Mouse (Mus musculus) midbrain, embryonic 16.5 days (tissue): ENCODE measurements at regions not wholly inside any gene's neighbourhood (a gene's known extent, or its start where the extent isn't known, plus 50 kb on each side); places are given as distances from the start of the nearest gene placed in this dataset.
A peak's percentile ranks its signal among the peaks of the same experiment; 100 is the strongest.

Experiments
- ATAC-seq: fragments of 200-750 bp; cut with Nextera tagmentation; 2 replicates; pipeline ENCODE4 v1.8.0; 2017; ENCODE audit warnings: moderate TSS enrichment
- H3K27ac ChIP-seq: fragments of 300-500 bp; sonication (generic); 2 replicates; pipeline ENCODE4 v1.5.1; 2014; ENCODE audit warnings: mild to moderate bottlenecking, low read length, mixed read lengths
- H3K27me3 ChIP-seq: fragments of 300-500 bp; sonication (generic); 2 replicates; pipeline ENCODE4 v1.6.1; 2014; ENCODE audit warnings: low read depth, low read length, mixed read lengths; ENCODE audit not compliant: control insufficient read depth, insufficient read depth
- H3K36me3 ChIP-seq: fragments of 300-500 bp; sonication (generic); 2 replicates; pipeline ENCODE4 v1.6.1; 2014; ENCODE audit warnings: mild to moderate bottlenecking, low read length, moderate library complexity, mixed read lengths; ENCODE audit not compliant: control insufficient read depth, insufficient read depth
- H3K4me1 ChIP-seq: fragments of 300-500 bp; sonication (generic); 2 replicates; pipeline ENCODE4 v1.6.1; 2014; ENCODE audit warnings: mild to moderate bottlenecking, low read length, mixed read lengths; ENCODE audit not compliant: control insufficient read depth, insufficient read depth
- H3K4me2 ChIP-seq: fragments of 300-500 bp; sonication (generic); 2 replicates; pipeline ENCODE4 v1.6.1; 2014; ENCODE audit warnings: mild to moderate bottlenecking, low read length, mixed read lengths
- H3K4me3 ChIP-seq: fragments of 300-500 bp; sonication (generic); 2 replicates; pipeline ENCODE4 v1.5.1; 2014; ENCODE audit warnings: low read depth, mild to moderate bottlenecking, low read length, moderate library complexity, mixed read lengths
- H3K9ac ChIP-seq: fragments of 300-500 bp; sonication (generic); 2 replicates; pipeline ENCODE4 v1.6.1; 2014; ENCODE audit warnings: low read depth, low read length, mixed read lengths
- H3K9me3 ChIP-seq: fragments of 300-500 bp; sonication (generic); replicated peaks from 2 replicates; pipeline ENCODE4 v1.6.1; 2014; ENCODE audit warnings: mild to moderate bottlenecking, low read length, mixed read lengths; ENCODE audit not compliant: control insufficient read depth, poor library complexity, severe bottlenecking
- WGBS: fragments of 180-500 bp; shearing (Covaris S2); extraction: QIAGEN DNeasy Blood & Tissue Kit; methylation state at CpG from one replicate; pipeline ENCODE4 v1.1.7; 2014; 5-methylcytosine and 5-hydroxymethylcytosine counted together

DNA sequence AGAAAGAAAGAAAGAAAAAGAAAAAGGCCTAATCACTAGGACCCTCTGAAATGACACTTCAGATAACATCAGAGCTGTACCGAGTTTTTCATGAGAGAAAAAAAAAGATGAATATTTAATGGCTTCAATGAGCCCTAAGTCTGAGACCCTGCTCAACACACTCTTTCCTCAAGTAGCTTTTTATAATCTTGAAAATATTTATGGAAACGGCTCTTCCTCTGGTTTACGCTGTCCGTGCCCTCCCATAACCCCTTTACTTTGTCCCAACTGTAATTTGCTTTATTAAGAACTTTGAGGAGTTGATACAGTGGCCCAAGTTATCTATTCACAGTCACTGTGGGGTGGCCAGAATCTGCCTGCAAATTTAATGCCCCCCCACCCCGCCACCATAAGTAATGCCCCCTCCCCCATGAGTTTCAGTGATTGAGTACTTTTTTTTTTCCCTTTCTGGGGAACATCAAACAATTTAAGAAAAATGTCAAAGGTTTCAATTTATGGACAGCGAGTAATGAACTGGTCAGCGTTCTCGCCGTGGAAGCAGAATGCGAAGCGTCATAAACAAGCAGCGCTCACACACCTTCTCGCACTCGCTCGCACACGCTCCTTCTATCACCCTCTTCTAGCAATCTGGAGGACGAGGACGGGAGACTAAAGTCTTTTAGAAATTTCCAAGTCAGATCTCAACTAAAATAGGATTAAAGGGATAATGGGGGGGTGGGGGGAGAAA, 316.3 kb downstream of the Med13l start:
- H3K27me3 ChIP-seq = peaks cover 40% of the 10 kb centered on the region

DNA sequence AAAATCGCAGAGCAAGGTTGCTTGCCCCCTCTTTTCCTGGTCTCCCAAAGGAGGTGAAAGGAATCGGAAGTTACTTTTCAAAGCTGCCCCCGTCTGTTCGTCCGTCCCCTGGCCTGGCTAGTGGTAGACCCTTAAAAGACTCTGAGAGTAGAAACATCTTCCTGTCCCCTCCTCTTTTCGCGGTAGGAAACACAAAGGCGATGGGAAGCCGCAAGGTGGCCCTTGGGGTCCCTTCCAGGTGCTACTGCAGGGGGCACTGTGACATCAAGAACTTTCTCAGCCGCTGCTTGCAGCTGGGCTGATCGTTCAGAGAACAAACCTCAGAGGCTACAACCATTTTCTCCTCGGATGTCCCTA, 316.8 kb downstream of the Med13l start:
- H3K27me3 ChIP-seq = peaks cover 40% of the 10 kb centered on the region
- peak overlapping the region; percentile 25 for H3K4me2 ChIP-seq
- H3K4me3 ChIP-seq = no peak overlapping the region

More for the DNA sequence above, 316.3 kb downstream of the Med13l start:
- 10% methylated on average over 18 of the region's 18 CpGs for WGBS
- peak overlapping the region; percentile 25 for H3K4me2 ChIP-seq
- H3K4me1 ChIP-seq = peaks cover 4% of the 10 kb centered on the region
- H3K27ac ChIP-seq = no peak overlapping the region
- H3K9me3 ChIP-seq = no peaks in the 10 kb centered on the region
- no peak for ATAC-seq
- H3K9ac ChIP-seq = no peak overlapping the region
- H3K36me3 ChIP-seq = no peaks in the 10 kb centered on the region
- no peak overlapping the region for H3K4me3 ChIP-seq

DNA sequence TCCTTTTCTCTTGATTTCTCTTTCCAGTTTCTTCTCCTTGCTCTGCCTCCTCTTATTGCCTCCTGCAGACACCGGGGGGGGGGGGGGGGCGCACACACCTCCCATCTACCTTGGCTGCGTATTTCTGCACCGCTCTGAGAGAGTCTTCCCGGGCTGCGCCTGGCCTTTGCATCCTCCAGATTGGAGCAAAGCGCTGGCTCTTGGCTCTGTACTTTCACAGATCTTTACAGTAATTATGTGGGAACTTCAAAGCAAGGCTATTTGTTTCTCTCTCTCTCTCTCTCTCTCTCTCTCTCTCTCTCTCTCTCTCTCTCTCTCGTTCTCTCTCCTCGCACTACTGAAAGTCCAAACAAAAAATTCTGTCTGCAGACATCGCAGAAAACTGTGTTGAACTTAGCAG, 317.4 kb downstream of the Med13l start:
- H3K4me3 ChIP-seq = no peak overlapping the region
- no peak for ATAC-seq
- no peaks in the 10 kb centered on the region for H3K9me3 ChIP-seq
- H3K27me3 ChIP-seq = peaks cover 40% of the 10 kb centered on the region
- WGBS = 33% methylated on average over 9 of the region's 10 CpGs
- H3K4me1 ChIP-seq = peaks cover 4% of the 10 kb centered on the region
- H3K36me3 ChIP-seq = no peaks in the 10 kb centered on the region
- H3K4me2 ChIP-seq = no peak overlapping the region
- H3K9ac ChIP-seq = no peak overlapping the region
- H3K27ac ChIP-seq = no peak overlapping the region

More for the DNA sequence above, 316.8 kb downstream of the Med13l start:
- no peak for ATAC-seq
- Histone ChIP-seq H3K9ac (no peak overlapping the region), H3K9me3 (no peaks in the 10 kb centered on the region), H3K4me1 (peaks cover 4% of the 10 kb centered on the region), H3K36me3 (no peaks in the 10 kb centered on the region), H3K27ac (no peak overlapping the region)
- WGBS = under 1% methylated on average over 12 of the region's 12 CpGs

DNA sequence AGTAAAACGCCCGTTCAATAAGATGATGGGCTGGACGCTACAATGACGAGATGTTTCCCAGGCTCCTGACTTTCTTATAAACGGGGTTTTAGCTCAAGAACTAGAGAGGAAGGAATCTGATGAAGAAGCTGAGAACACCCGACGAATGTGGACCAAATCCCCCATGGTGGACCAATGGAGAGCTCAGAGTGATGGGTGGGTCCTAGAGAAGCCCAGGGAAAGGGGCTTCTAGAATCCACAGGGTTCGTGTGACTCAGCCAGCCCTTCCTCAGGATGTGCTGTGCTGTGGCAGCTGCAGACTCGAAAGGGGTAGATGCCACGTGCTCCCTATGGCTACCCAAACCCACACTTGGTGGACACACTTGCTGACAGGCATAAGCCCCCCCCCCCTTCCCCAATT, 318.2 kb downstream of the Med13l start:
- peaks cover 36% of the 10 kb centered on the region for H3K27me3 ChIP-seq
- WGBS = 43% methylated on average over 10 of the region's 10 CpGs
- H3K4me2 ChIP-seq = no peak overlapping the region
- H3K36me3 ChIP-seq = no peaks in the 10 kb centered on the region
- H3K27ac ChIP-seq = no peak overlapping the region
- no peak overlapping the region for H3K4me3 ChIP-seq
- no peak overlapping the region for H3K9ac ChIP-seq
- ATAC-seq = no peak
- H3K9me3 ChIP-seq = no peaks in the 10 kb centered on the region
- peaks cover 4% of the 10 kb centered on the region for H3K4me1 ChIP-seq

DNA sequence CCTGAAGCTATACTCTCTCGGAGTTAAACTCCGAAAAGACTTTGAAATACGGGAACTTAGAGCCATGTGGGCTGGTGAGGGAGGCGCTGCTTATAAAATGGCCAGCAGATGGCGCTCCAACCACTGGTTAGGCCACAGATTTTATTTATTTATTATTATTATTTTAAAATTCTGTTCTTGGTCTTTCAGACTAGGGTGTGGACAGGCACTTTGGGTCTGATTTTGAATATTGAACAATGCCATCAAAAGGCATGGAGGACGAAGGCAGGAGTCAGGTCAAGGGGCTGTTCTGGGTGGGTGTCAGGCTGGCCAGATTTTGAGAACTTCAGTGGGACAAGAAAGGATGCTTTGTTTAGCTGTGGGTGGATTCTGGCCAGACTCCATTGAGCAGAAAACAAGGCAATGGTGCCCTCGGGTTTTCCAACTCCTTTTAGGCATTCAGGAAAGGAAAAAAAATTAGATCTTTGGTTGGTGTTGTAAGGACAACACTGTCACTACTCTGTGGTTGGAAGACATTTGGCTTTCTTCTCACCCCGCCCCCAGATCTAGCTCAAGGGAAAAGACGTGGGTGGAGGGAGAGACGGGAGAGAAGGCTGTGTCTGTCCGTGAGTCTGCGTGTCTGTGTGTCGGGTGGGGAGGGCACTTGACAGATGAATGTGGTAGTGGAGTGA, 319.5 kb downstream of the Med13l start:
- 15% methylated on average over 13 of the region's 13 CpGs for WGBS
- ATAC-seq = 0 out of 2 replicates have a peak, but pooled peaks have one; percentile 32
- peaks cover 29% of the 10 kb centered on the region for H3K27me3 ChIP-seq

DNA sequence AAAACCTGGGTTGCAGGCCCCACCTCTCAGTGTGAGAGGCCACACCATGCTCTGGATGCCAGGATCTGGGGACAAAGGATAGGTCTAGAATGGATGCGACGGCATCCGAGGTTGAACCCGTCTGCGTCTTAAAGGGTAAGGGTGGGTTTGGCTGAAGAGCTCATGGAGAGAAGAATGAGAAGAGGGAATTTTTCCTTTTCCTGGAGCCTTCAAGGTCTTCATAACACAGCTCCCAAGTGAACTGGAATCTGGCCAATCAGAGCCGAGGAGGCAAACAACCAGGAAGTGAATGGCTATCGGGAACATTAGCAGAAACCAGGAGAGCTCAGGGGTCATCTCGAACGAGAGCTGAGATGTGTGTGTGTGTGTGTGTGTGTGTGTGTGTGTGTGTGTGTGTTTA, 320.1 kb downstream of the Med13l start:
- H3K4me1 ChIP-seq = peaks cover 4% of the 10 kb centered on the region
- no peak overlapping the region for H3K4me3 ChIP-seq
- peaks cover 24% of the 10 kb centered on the region for H3K27me3 ChIP-seq
- no peak overlapping the region for H3K27ac ChIP-seq
- no peak overlapping the region for H3K9ac ChIP-seq
- no peak overlapping the region for H3K4me2 ChIP-seq
- H3K9me3 ChIP-seq = no peaks in the 10 kb centered on the region
- 75% methylated on average over 9 of the region's 9 CpGs for WGBS
- no peaks in the 10 kb centered on the region for H3K36me3 ChIP-seq
- no peak for ATAC-seq

More for the DNA sequence above, 319.5 kb downstream of the Med13l start:
- peaks cover 4% of the 10 kb centered on the region for H3K4me1 ChIP-seq
- H3K9me3 ChIP-seq = no peaks in the 10 kb centered on the region
- H3K27ac ChIP-seq = no peak overlapping the region
- no peak overlapping the region for H3K9ac ChIP-seq
- no peak overlapping the region for H3K4me3 ChIP-seq
- H3K36me3 ChIP-seq = no peaks in the 10 kb centered on the region
- no peak overlapping the region for H3K4me2 ChIP-seq

DNA sequence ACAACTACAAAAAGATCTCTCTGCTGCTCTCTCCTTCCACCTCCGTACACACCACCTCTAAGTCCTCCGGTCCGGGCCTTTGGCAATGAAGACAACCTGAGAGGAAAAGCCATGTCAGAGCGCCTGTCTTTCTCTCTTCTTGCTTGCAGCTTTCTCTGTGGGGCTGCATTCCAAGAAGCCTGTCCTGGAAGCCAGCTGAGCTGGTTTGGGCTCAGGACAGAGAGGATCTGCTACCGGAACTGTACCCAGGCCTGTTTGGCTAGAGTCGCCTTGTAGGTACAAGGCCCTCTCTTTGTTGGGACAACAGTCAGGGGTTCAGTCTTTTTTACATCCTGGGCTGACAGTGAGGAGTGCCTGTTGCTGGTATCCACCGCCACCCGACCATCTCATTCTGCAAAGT, 321.4 kb downstream of the Med13l start:
- no peak overlapping the region for H3K4me3 ChIP-seq
- no peak for ATAC-seq
- 92% methylated on average over 8 of the region's 8 CpGs for WGBS

DNA sequence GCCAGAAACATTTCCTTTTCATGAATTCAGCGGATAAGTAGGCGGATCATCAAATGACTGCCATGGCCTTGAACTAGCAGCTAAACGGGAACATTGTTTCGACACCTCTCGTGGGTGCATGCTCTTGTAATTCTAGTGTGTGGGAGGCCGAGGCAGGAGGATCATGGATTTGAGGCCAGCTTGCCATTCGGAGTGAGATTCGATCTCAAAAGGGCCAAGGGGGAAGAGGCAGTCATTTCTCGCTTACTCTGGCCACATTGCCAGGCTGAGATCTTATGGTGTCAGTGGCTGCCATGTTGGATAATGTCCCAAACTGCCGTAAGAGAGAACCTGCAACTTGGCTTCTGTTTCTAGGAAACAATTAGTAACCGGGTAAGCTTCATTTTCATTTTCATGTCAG, 327.7 kb downstream of the Med13l start:
- Histone ChIP-seq H3K4me1 (no peaks in the 10 kb centered on the region), H3K9ac (no peak overlapping the region), H3K36me3 (no peaks in the 10 kb centered on the region), H3K4me3 (no peak overlapping the region), H3K9me3 (no peaks in the 10 kb centered on the region), H3K27ac (no peak overlapping the region), H3K27me3 (no peaks in the 10 kb centered on the region), H3K4me2 (no peak overlapping the region)
- ATAC-seq = no peak
- WGBS = 90% methylated on average over 11 of the region's 11 CpGs

More for the DNA sequence above, 321.4 kb downstream of the Med13l start:
- H3K4me1 ChIP-seq = peaks cover 4% of the 10 kb centered on the region
- H3K27me3 ChIP-seq = peaks cover 21% of the 10 kb centered on the region
- no peaks in the 10 kb centered on the region for H3K36me3 ChIP-seq
- no peaks in the 10 kb centered on the region for H3K9me3 ChIP-seq
- H3K27ac ChIP-seq = no peak overlapping the region
- no peak overlapping the region for H3K9ac ChIP-seq
- no peak overlapping the region for H3K4me2 ChIP-seq

DNA sequence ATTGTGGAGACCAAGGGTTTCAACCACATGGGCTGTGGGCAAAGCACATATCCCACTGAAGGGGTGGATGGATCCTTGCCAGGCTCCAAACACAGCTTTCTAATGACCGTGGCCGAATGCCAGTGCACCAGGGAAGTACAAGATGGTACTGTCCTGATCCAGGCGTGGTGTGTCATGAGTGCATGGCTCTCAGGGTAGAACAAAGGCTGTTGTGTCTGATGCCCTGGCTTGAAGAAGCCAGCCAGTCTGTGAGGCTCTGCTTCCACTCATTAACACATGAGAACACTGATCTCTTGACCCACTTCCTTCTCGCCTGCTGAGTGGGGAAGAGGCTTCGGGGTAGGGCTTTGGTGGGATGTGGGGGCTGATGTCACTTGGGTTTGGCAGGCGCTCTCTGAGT, 330.7 kb downstream of the Med13l start:
- H3K9me3 ChIP-seq = no peaks in the 10 kb centered on the region
- no peaks in the 10 kb centered on the region for H3K4me1 ChIP-seq
- H3K27me3 ChIP-seq = no peaks in the 10 kb centered on the region
- no peak overlapping the region for H3K4me2 ChIP-seq
- H3K27ac ChIP-seq = no peak overlapping the region
- 71% methylated on average over 6 of the region's 6 CpGs for whole genome bisulfite sequencing
- H3K4me3 ChIP-seq = no peak overlapping the region
- H3K36me3 ChIP-seq = no peaks in the 10 kb centered on the region
- H3K9ac ChIP-seq = no peak overlapping the region
- peak; percentile 72 for ATAC-seq
